Mouse (Mus musculus): ENCODE results near the gene Ric1.
"Not testable (repeated sequence)": the region's sequence is repeated elsewhere in the genome, so short reads cannot be mapped to it uniquely, and the experiment has no call there.

The Ric1 gene

DNA sequence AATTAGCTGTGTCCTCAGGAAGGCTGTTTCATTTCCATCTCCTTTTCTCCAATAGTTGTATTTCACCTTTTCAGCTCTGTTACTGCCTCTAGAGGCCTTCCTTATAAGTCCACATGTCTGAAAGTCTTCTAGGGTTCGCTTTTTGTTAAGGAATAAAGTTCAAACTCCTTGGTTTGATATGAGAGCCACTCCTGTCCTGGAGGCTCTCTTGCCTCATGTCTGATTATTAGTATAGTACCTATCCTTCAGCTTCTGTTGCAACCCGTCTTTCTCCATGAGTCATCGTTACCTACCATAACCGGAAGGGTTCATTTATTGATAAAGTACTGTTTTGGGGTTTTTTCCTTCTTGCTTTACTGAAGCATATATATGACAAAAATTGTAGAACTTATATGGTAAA lies 5.2 kb downstream of the Ric1 start:
- DNase-seq (ENCODE audit: low spot score) = no peak

DNA sequence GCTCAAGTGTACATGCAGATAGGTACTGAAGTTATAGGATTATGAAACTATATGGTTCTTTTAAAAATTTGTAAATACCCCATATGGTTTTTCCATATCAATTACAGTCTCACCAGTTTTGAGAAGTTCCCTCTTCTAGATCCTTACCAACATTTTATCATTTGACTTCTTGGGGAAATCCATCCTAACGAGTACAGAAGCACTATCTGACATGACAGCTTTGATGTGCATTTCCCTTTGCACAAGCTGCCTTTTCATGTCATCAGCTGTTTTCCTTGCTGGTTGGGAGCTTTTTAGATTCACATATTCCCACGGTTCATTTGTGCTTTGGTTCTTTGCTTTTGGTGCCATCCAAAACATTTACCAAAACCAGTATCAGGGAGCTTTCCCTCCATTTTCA lies 6.5 kb downstream of the Ric1 start:
- DNase-seq (ENCODE audit: low spot score) = no peak

DNA sequence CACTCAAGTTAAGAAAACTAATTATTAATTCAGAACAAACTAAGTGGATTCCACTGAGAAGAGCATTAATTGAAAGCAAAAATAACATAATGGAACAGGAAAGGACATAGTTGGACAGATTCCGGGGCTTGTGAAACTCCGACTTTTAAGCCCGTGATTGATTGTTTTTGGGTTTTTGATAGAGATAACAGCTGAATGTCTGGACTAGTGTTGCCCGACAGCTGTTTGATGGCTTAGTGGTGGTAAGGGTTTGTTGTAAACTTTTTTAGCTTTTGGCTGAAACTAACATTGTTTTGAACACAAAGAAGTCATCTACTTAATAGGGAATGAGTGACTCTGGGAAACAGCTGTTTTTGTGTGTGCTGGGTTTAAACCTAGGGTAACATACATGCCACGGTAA lies 11.9 kb downstream of the Ric1 start:
- DNase-seq (ENCODE audit: low spot score) = no peak

DNA sequence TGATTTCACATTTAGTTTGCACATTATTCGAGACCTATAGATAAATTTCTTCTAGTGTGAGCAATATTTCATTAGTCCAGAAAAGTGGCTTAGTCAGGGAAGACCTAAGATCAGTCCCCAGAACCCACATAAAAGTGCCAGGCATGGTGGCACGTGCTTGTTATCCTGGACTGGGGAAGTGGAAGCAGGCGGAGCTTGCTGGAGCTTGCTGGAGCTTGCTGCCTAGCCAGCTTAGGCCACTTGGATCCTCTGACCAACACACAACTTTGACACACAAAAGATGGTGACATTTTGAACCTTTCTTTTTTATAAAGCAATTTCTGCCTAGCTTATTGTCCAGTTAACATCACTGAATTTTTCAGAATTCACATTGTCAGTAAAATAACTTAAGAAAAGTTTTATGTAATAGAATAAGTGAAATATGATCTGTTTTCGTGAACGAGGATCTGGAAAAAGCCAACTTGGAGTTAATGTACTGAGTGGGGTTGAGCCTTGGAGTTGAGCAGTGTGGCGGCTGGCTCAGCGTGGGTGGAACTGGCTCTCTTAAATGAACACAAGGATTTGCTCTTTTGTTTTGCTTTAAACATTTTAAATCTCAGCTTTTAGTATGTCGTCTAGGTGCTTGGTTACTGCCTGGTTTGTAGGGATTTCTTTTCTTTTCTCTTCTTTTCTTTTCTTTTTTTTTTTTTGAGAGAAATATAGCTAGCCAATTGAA lies 20.3 kb downstream of the Ric1 start:
- DNase-seq (ENCODE audit: low spot score) = no peak

DNA sequence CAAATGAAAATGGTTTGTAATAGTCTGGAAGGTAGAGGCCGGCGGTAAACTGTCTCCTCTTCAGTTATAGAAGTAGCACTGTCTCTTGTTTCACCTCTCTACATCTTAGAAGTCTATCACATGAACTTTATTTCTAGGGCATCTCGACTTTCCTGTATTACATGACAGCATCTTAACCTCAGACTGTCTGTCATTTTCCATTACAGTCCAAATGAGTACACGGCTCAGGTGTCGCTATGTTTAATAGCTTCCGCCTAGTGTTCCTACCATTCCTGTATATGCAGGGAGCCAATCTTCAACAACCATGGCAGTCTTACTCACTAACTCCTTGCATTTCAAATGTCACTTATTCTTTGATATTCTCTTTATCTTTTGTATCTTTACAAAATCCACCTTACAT lies 21.9 kb downstream of the Ric1 start:
- no peak for DNase-seq (ENCODE audit: low spot score)

DNA sequence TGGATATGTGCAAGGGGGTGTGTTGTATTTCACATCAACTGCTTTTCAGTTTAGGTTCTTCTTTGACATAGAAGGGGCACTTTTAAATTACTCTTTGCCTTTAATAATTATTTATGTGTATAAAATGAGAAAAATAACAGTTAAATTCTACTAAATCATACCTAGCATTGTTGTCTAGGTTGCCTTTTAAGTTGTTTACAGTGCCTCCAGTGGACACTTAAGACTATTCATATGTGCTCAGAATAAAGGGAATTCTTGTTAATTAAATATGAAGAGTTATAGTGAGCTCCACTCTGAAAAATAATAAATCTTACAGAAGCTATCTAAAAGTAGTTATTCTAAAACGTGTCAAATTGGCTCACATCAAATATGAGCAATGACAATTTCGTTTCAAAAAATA lies 28.5 kb downstream of the Ric1 start:
- no peak for DNase-seq (ENCODE audit: low spot score)

DNA sequence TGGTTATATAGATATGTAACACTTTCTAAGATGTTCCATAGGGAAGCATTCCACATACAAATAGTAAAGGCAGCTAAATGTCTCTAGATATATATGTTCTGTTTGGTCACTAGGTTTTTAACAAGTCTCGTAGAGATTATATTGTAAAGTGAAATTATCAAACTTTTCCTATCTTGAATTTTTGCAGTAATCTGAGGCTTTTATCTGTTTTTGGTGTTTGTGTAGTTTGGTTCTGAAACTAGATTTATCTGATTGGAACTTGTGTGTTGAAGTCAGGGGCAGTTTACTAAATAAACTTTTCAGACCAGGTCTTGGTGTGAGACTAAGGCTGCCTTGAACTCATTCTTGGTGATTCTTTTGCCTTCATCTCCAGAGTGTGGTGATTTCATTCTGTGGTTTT lies 29.0 kb downstream of the Ric1 start:
- no peak for DNase-seq (ENCODE audit: low spot score)

DNA sequence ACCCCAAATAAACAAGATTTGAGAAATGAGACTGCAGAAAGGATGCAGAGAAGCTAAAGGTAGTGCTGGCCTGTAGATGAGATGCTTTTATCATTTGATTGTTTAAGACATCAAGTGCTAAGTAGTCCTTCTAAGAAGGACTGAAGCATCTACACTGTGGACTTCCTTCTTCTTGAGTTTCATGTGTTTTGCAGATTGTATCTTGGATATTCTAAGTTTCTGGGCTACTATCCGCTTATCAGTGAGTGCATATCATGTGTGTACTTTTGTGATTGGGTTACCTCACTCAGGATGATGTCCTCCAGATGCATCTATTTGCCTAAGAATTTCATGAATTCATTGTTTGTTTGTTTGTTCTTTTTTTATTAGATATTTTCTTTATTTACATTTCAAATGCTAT lies 29.9 kb downstream of the Ric1 start:
- DNase-seq (ENCODE audit: low spot score) = not testable (repeated sequence)

DNA sequence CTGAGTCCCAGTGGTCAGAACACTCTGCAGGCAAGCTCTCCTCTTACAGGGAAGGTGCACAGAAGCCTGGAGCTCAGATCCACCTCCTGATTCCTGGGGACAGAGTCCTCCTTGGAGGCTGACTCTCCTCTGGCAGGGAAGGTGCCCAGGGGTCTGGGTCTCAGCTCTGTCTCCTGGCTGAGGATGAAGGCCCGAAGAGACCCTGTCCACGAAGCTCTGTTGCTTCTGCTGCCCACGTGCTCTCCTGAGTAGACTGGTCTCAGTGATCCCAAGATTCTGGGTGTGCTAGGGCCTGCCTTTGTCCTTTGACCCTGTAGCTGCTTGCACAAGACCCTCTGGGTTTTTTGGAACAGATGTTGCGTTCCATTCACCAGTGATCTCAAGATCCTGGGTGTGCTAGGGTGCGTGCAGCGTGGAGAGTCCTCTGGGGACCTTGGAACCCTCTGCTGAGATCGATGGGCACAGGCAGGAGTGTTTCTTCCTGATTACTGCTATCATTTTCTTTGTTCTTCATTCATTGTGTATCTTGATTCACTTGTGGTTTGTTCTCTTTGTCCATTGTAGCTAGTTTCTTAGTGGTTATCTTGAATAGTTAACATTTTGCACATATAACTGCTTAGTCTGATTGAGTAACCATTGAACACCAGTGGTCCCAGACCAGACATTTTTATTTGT lies 35.2 kb downstream of the Ric1 start:
- DNase-seq (ENCODE audit: low spot score) = not testable (repeated sequence)

DNA sequence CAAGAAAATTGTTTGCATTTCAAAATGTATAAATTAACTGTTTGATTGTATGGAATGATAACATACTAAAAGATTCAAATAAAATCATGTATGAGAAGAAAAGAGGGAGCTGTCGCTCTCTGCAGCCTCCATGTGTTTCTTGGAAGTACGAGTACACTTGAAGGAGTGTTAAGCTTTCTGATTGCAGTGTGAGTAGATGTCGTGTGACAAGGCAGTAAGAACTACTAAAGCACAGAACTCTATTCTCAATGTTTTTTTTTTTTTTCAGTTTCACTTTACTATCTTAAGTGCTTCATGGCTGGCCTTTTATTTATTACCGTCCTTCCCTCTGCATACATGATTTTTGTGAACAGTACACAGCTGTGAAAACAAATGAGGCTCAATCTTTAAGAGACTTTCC lies 40.1 kb downstream of the Ric1 start:
- no peak for DNase-seq (ENCODE audit: low spot score)

DNA sequence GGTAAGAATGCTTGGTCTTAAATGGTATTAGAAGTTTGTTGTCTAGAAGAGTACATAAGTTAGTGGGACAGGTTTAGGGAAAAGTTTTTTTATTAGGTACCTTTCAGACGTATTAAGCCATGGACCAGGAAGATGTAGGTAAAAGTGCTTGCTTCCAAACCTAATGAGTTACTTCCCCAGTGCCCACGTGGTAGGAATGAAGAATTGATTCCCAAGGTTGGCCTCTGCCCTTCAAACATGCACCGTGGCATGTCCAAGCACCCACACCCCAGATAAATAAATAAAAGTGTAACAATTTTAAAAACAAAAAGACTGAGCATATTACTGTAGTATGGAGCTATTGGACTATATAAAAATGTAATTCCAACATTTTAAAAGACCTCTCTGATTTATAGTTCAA lies 40.5 kb downstream of the Ric1 start:
- DNase-seq (ENCODE audit: low spot score) = no peak

DNA sequence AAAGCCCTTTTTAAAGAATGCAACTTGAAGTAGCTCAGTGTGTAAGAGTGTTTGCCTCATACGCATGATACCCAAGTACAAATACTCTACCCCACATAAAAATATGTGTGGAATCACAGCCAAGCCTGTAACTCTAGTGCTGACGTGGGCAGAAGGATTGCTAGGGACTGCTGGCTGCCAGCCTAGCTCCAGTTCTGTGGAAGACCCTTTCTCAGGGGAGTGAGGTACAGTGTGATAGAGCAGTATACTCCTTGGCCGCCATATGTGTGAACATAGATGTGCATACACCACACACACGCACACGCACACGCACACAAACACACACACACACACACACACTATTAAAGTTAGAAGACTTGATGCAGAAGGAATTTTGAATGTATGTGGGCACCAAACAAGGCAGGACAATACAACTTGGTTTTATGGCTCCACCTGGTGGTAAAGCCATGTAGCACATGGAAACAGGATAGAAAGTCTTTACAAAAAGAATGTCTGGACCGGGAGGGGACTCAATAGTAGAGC lies 41.2 kb downstream of the Ric1 start:
- peak; percentile 81 for DNase-seq (ENCODE audit: low spot score)

DNA sequence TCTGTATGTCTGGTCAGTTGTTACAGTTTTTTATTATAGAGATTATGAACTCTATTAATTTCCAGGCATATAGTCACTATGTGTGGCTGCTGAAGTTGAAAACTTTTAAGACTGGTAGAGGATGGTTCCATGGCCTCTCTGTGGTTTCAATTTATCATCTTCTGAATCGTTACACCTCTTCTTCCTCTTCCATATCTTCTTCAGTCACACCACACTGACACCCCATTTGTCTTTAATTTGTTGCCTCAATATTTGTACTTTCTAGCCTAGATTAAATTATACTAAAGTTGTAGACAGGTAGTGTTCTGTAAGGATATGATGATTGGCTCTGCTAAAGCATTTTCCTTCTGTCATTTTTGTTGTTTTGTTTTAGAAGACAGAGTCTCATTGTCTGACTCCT lies 44.4 kb downstream of the Ric1 start:
- DNase-seq (ENCODE audit: low spot score) = no peak

DNA sequence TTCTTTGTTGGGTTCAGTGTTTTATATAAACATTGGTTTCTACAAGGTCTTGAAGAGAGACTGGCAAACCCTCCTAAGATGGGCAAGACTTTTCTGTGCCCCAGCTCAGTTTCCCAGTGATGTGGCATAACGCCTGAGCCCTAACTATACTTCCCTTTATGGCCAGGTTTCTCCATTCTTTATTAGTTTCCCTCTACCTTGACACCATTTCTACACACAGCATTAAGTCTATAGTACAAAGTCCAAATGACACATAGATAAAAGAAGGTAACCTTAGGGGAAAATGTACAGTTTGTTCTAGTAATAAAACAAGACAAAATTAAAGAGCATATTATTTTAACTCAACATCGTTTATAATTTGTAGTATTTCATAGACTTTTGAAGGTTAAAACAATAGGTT lies 60.4 kb downstream of the Ric1 start:
- no peak for DNase-seq (ENCODE audit: low spot score)

DNA sequence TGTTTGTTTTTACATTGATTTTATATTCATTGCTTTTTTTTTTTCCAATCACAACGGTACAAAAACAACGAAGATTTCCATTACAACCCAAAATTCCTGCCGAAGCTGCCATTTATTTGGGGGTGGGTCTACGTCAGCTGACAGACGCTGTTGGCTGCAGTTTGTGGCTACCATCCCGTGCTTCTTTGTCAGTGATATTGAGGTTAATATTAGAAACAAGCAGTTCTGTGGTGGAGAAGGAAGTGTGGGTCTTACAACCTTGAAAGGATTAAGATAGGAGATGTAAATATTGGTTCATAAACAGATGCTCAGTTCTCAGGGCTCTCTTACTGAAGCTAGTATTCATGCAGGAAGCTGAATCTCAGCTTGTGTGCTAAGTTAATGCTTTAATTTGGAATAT lies 61.7 kb downstream of the Ric1 start:
- DNase-seq (ENCODE audit: low spot score) = no peak

DNA sequence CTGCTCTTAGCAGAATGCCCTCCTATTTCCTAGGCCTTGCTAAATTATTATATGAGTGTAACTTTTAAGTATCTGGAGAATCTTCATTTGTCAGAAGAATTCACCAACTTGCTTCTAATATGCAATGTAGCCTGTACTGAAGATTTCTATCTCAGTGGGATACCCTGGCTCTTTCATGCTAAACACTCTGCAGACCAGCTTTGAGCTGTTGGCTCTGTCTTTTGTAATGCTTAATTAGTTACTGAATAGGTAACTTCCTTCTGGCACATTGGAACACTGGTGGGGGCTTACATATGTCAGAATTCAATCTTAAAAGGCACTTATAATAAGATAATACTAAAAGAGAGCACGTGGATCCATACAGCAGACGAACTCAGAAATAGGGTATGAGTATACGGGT lies 71.7 kb downstream of the Ric1 start:
- not testable (repeated sequence) for DNase-seq (ENCODE audit: low spot score)

DNA sequence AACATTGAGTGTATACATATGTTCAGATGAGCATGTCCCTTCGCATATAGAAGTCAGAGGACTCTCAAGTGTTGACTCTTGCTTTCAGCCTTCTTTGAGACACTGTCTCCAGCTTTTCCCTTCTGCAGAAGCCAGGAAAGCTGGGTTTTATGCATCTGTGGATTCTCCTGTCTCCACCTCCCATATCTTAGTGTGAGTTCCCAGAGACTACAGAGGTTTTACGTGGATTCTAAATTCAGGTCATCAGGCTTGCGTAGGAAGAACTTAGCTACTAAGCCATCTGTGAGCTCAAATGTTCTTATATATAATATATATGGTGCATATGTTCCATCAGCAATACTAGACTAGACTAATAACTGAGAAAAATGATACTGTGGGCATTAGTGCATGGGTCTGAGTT lies 74.2 kb downstream of the Ric1 start:
- no peak for DNase-seq (ENCODE audit: low spot score)

DNA sequence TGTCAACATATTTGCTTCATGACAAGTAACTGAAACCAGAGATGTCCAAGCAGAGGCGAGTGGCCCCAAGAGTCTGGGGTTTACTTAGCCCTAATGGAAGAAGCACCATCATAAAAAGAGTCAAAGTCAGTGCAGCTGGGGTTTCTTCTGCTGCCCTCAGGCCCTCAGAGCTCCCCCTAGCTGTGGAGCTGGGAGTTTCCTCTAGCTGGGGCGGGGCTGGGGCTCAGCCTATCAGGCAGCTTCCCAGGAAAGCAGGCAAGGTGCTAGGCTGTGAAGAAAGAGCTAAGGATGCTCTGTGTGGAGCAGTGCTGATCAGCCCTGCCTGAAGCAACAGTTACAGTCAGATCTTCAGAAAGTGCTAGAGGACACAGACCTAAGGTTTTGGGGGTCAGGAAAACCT lies 74.9 kb downstream of the Ric1 start:
- DNase-seq (ENCODE audit: low spot score) = no peak

DNA sequence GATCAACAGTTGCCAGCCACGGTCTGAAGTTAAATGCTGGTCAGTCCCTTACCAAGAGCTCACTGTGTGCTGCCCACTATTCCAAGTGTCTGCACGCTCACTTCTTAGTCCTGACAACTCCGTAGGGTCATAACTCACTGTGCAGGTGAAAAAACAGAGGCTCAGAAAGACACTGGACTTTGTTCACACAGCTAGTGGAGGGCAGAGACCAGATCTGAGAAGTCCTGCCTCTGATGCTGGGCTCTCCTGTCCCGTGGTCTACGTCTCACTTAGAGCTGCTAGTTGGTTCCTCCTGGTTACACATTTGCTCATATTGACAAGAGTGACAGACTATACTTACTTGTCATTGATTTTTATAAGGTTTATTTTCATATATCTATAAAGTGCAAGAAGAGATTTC lies 76.9 kb downstream of the Ric1 start:
- no peak for DNase-seq (ENCODE audit: low spot score)

DNA sequence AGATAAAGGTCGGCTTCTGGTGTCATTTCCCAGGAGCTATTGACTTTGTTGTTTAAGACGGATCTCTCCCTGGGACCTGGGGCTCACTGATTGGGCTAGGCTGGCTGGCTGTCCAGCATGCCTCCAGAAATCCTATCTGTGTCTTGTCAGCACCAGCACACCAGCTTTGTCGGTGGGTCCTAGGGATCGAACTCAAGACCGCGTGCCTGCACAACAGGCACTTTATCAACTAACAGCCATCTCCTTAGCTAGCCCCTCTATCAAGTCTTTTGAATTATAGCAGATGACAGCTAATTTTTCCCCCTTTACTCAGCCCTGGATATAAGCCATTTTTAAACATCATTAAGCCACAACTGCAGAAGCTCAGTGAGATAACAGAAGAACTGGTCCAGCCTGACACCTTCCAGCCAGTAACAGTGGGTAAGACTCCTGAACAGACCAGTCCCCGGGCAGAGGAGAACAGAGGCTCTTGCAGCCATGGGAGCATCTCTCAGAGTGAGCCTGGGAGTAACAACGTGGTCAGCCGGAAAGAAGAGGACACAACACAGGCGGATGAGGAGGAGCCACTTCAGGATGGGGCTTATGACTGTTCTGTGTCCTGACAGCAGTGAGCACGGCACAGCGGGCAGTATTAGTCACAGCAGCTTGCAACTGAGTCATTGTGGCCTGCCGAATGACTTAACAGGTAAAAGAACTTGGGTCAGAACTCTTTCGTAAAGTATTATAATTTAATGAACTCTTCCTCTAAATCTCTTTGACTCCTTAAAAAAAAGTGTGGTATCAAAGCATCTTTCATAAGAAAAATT lies 81.7 kb downstream of the Ric1 start:
- DNase-seq (ENCODE audit: low spot score) = no peak

DNA sequence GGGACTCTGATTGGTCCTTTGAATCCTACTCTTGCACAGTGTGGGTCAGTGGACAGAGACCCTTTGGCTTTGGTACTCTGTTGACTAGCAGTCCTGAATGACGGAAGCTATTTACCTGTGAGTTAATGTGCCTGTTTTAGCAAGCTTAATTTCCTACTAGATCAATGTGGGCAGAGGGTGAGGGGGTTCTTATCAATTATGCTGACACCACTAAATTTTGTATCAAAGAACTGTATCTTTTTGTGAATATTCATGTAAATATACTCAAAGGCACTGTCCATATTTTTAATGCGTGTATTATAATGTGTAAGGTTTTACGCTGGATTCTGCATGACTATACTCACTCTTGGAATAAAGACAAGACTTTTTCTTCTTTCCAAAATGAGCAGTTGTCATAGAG lies 82.6 kb downstream of the Ric1 start:
- DNase-seq (ENCODE audit: low spot score) = no peak

DNA sequence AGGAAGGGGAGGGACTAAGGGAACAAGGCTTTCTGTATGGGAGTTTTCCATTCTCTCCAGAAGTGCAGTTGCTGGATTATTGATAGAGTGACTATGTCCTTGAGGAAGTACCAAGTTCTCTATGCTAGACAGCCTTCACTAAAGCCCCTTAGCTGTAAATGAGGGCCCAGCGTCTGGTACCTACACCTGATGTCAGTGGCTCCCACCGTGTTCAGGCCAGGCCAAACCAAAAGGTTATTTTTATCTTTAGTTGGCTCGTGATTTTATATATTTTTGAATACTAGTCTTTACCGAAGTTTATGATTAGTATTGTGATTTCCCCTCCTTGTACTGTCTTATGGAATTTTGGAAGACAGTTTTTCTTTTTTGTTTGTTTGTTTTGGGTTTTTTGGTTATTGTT lies 85.4 kb downstream of the Ric1 start:
- DNase-seq (ENCODE audit: low spot score) = no peak

DNA sequence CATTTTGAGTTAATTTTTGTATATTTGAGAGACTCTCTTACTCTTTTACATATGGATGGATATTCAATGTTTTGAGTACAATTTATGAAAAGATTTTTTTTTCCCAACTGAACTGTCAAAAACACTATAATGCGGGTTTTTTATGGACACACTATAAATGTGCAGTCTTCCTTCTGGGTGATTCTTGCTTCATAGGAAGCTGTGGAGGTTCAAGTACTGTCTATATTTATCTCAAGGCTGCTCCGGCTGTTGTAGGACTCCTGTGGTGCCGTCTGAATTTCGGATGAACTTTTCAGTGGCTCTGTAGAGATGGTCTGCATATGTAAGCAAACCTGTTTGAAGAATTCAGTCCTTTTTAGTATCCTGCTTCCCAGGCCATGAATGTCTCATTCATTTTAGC lies 86.1 kb downstream of the Ric1 start:
- DNase-seq (ENCODE audit: low spot score) = no peak
